Mouse (Mus musculus) lung, adult 2 months (tissue): Measurements from ENCODE around the gene Pitpnc1.

Source experiments
- CTCF ChIP-seq: fragments of 200-500 bp; IDR thresholded peaks from 2 replicates; pipeline ENCODE4 v1.5.1; 2011; ENCODE audit warnings: mild to moderate bottlenecking, low read length, control low read depth; ENCODE audit not compliant: insufficient read depth
- POLR2A ChIP-seq: fragments of 200-500 bp; IDR thresholded peaks from 2 replicates; pipeline ENCODE4 v1.6.1; 2011; ENCODE audit warnings: low read depth, mild to moderate bottlenecking, control low read depth, low read length, borderline replicate concordance; ENCODE audit errors: extremely low read depth

DNA sequence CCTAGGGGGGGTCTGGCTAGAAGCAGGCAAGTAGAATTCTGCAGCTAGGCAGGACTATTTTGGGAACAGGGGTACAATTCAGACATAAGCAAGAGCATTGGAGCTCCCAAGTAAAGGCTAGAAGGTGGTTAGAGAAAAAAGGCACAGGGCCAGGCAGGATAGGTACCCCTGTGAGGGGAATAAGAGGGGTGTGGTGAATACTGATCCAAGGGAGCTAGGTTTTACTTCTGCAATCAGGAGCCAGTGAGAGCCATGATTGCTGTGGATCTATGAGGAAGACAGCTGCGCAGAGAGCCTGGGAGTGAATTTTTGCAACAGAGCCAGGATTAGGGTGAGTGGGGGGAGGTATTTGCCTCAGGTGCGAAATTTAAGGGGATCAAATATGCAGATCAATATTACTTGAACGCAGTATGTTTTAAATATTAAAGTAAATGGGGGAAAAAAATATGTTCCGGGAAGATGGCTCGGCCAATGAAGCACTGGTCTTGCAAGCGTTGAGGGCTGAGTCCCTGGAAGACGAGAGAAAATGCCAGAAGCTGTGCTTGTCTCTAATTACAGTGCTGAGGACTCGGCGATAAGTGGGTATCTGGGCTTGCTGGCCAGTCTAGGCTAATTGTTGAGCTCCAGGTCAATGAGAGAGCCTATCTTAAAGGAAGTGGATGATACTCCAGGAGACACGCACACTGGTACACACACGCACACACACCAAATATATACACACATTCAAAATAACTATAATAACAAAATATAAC is 55.3 kb downstream of the Pitpnc1 start:
- no peak for TF ChIP-seq POLR2A
- TF ChIP-seq CTCF = no peak
